Mouse (Mus musculus): ENCODE measurements at regions not wholly inside any gene's neighbourhood (a gene's known extent, or its start where the extent isn't known, plus 50 kb on each side); places are given as distances from the start of the nearest gene placed in this dataset.

DNA sequence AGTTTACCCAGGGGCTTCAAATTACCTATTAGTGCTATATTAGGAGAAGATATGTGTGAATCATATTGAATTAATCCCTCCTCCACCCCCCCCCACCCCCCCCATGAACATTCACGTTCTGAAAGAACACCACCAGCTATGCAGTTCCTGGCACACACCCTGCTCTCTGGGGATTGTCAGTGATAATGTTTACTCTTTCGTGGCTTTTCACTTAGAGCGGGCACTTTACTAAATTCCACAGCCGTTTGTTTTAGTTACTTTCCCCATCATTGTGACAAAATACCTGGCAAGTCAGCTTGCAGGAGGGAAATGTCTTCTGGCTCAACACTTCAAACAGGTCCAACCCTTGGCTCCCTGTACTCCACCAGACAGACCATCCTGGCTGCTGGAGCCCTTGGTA lies 359.0 kb downstream of the Rps15a start:
- Histone ChIP-seq H3K9me3 (ENCODE audit: control insufficient read depth, low read length) (no peaks in the 10 kb centered on the region), H3K27me3 (ENCODE audit: control insufficient read depth) (no peaks in the 10 kb centered on the region)
- TF ChIP-seq GATA1 (IDR thresholded peaks at IDR 0.05; ENCODE audit: low read length): no peak

GRCm38 (mm10) chr7:117755830-117756229 lies 360.2 kb downstream of the Rps15a start:
- H3K4me1 ChIP-seq (ENCODE audit: control insufficient read depth): peaks cover 11% of the 10 kb centered on the region
- no peaks in the 10 kb centered on the region for H3K36me3 ChIP-seq (ENCODE audit: control insufficient read depth)
- no peaks in the 10 kb centered on the region for H3K27me3 ChIP-seq (ENCODE audit: control insufficient read depth)
- H3K9me3 ChIP-seq (ENCODE audit: control insufficient read depth, low read length): no peaks in the 10 kb centered on the region
- TF ChIP-seq TAL1 (IDR thresholded peaks at IDR 0.05; ENCODE audit: low read length) (no peak), GATA1 (IDR thresholded peaks at IDR 0.05; ENCODE audit: low read length) (no peak)
- no peak overlapping the region for H3K4me3 ChIP-seq (replicated peaks)

More for the DNA sequence above, 359.0 kb downstream of the Rps15a start:
- H3K36me3 ChIP-seq (ENCODE audit: control insufficient read depth): no peaks in the 10 kb centered on the region
- peaks cover 11% of the 10 kb centered on the region for H3K4me1 ChIP-seq (ENCODE audit: control insufficient read depth)
- H3K4me3 ChIP-seq (replicated peaks): no peak overlapping the region

GRCm38 (mm10) chr7:117753296-117753695 lies 362.7 kb downstream of the Rps15a start:
- TF ChIP-seq GATA1 (IDR thresholded peaks at IDR 0.05; ENCODE audit: low read length): no peak
- TF ChIP-seq TAL1 (IDR thresholded peaks at IDR 0.05; ENCODE audit: low read length): no peak
- Histone ChIP-seq H3K9me3 (ENCODE audit: control insufficient read depth, low read length) (no peaks in the 10 kb centered on the region), H3K36me3 (ENCODE audit: control insufficient read depth) (no peaks in the 10 kb centered on the region), H3K4me3 (replicated peaks) (no peak overlapping the region), H3K4me1 (ENCODE audit: control insufficient read depth) (peaks cover 11% of the 10 kb centered on the region), H3K27me3 (ENCODE audit: control insufficient read depth) (no peaks in the 10 kb centered on the region)

GRCm38 (mm10) chr7:117752302-117753185 lies 363.4 kb downstream of the Rps15a start:
- no peak overlapping the region for H3K4me3 ChIP-seq (replicated peaks)
- H3K9me3 ChIP-seq (ENCODE audit: control insufficient read depth, low read length): no peaks in the 10 kb centered on the region
- peak; percentile 33; the same call in 1 of the 3 replicates for TF ChIP-seq TAL1 (IDR thresholded peaks at IDR 0.05; ENCODE audit: low read length)
- no peak for TF ChIP-seq GATA1 (IDR thresholded peaks at IDR 0.05; ENCODE audit: low read length)
- H3K27me3 ChIP-seq (ENCODE audit: control insufficient read depth): no peaks in the 10 kb centered on the region
- H3K36me3 ChIP-seq (ENCODE audit: control insufficient read depth): no peaks in the 10 kb centered on the region
- peaks cover 11% of the 10 kb centered on the region for H3K4me1 ChIP-seq (ENCODE audit: control insufficient read depth)

GRCm38 (mm10) chr7:117747991-117748390 lies 367.2 kb downstream of the Xylt1 start:
- H3K36me3 ChIP-seq (ENCODE audit: control insufficient read depth): no peaks in the 10 kb centered on the region
- H3K4me3 ChIP-seq (replicated peaks): no peak overlapping the region
- no peaks in the 10 kb centered on the region for H3K27me3 ChIP-seq (ENCODE audit: control insufficient read depth)
- TF ChIP-seq TAL1 (IDR thresholded peaks at IDR 0.05; ENCODE audit: low read length) (no peak), GATA1 (IDR thresholded peaks at IDR 0.05; ENCODE audit: low read length) (no peak)
- peaks cover 6% of the 10 kb centered on the region for H3K4me1 ChIP-seq (ENCODE audit: control insufficient read depth)
- no peaks in the 10 kb centered on the region for H3K9me3 ChIP-seq (ENCODE audit: control insufficient read depth, low read length)

GRCm38 (mm10) chr7:117746393-117746792 lies 365.6 kb downstream of the Xylt1 start:
- TF ChIP-seq TAL1 (IDR thresholded peaks at IDR 0.05; ENCODE audit: low read length) (no peak), GATA1 (IDR thresholded peaks at IDR 0.05; ENCODE audit: low read length) (no peak)
- Histone ChIP-seq H3K4me3 (replicated peaks) (no peak overlapping the region), H3K27me3 (ENCODE audit: control insufficient read depth) (no peaks in the 10 kb centered on the region), H3K36me3 (ENCODE audit: control insufficient read depth) (no peaks in the 10 kb centered on the region), H3K4me1 (ENCODE audit: control insufficient read depth) (no peaks in the 10 kb centered on the region), H3K9me3 (ENCODE audit: control insufficient read depth, low read length) (no peaks in the 10 kb centered on the region)

- TF ChIP-seq TAL1 (IDR thresholded peaks at IDR 0.05; ENCODE audit: low read length): no peak
- TF ChIP-seq GATA1 (IDR thresholded peaks at IDR 0.05; ENCODE audit: low read length): no peak
- no peaks in the 10 kb centered on the region for H3K36me3 ChIP-seq (ENCODE audit: control insufficient read depth)
- no peaks in the 10 kb centered on the region for H3K9me3 ChIP-seq (ENCODE audit: control insufficient read depth, low read length)
- H3K27me3 ChIP-seq (ENCODE audit: control insufficient read depth): no peaks in the 10 kb centered on the region
- no peaks in the 10 kb centered on the region for H3K4me1 ChIP-seq (ENCODE audit: control insufficient read depth)
- no peak overlapping the region for H3K4me3 ChIP-seq (replicated peaks)
Observed at GRCm38 (mm10) chr7:117739706-117740105, 358.9 kb downstream of the Xylt1 start.

- Histone ChIP-seq H3K36me3 (ENCODE audit: control insufficient read depth) (no peaks in the 10 kb centered on the region), H3K4me3 (replicated peaks) (no peak overlapping the region), H3K9me3 (ENCODE audit: control insufficient read depth, low read length) (0 out of 2 replicates have a peak, but pooled peaks cover 3% of the 10 kb centered on the region), H3K4me1 (ENCODE audit: control insufficient read depth) (no peaks in the 10 kb centered on the region), H3K27me3 (ENCODE audit: control insufficient read depth) (no peaks in the 10 kb centered on the region)
- TF ChIP-seq GATA1 (IDR thresholded peaks at IDR 0.05; ENCODE audit: low read length): no peak
- TF ChIP-seq TAL1 (IDR thresholded peaks at IDR 0.05; ENCODE audit: low read length): no peak
Observed at GRCm38 (mm10) chr7:117735699-117736020, 354.9 kb downstream of the Xylt1 start.

DNA sequence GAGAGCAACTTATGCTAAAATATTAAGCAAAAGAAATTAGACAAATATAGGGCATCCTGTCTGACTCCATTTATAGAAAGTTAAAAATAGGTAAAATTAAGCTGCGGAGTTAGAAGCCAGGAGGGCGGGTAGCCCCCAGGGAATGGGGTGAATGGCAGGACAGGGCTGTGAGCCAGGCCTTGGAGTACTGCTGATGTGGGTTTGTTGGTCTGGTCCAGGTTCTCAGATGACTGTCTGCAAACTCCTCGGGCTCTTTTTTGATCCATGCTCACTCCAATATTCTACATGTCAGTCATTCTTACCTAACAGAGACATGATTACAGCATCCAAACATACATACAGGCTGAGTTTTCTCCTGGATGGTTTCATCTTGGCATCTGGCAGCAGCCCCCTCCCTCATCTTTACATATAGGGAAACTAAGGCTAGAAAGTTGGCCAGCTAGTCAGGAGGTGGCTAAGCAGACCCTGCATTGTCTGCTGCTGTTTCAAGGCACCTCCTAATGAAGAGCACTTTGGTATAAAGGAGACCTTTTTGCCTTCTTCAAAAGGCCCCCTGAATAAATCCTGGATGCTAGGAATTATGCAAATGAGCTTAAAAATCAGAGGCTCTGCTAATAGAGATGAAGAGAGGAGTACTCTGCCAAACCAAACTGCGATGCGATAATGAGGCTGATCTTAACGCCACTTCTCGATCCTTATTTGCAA lies 354.4 kb downstream of the Xylt1 start:
- H3K27me3 ChIP-seq (ENCODE audit: control insufficient read depth): no peaks in the 10 kb centered on the region
- H3K9me3 ChIP-seq (ENCODE audit: control insufficient read depth, low read length): 0 out of 2 replicates have a peak, but pooled peaks cover 3% of the 10 kb centered on the region
- no peaks in the 10 kb centered on the region for H3K4me1 ChIP-seq (ENCODE audit: control insufficient read depth)
- H3K36me3 ChIP-seq (ENCODE audit: control insufficient read depth): no peaks in the 10 kb centered on the region
- H3K4me3 ChIP-seq (replicated peaks): no peak overlapping the region
- TF ChIP-seq GATA1 (IDR thresholded peaks at IDR 0.05; ENCODE audit: low read length) (no peak), TAL1 (IDR thresholded peaks at IDR 0.05; ENCODE audit: low read length) (no peak)
